Mouse (Mus musculus): ENCODE measurements around the gene Lrmp.
"Not testable (repeated sequence)": the region's sequence is repeated elsewhere in the genome, so short reads cannot be mapped to it uniquely, and the experiment has no call there.

Gene Lrmp

GRCm38 (mm10) chr6:145104241-145104939 is 11.1 kb upstream of the Lrmp start:
- no peak for DNase-seq (ENCODE audit: low read depth, low spot score)

GRCm38 (mm10) chr6:145105439-145105838 is 10.0 kb upstream of the Lrmp start:
- DNase-seq (ENCODE audit: low read depth, low spot score): no peak

- DNase-seq (ENCODE audit: low read depth, low spot score): no peak
Measured at GRCm38 (mm10) chr6:145106163-145106842, 9.2 kb upstream of the Lrmp start.

- DNase-seq (ENCODE audit: low read depth, low spot score): no peak
Measured at GRCm38 (mm10) chr6:145110786-145111185, 4.7 kb upstream of the Lrmp start.

GRCm38 (mm10) chr6:145112865-145113264 is 2.6 kb upstream of the Lrmp start:
- no peak for DNase-seq (ENCODE audit: low read depth, low spot score)

- no peak for DNase-seq (ENCODE audit: low read depth, low spot score)
Measured at GRCm38 (mm10) chr6:145114561-145114960, 892 bp upstream of the Lrmp start.

GRCm38 (mm10) chr6:145116098-145116672 is 732 bp downstream of the Lrmp start:
- no peak for DNase-seq (ENCODE audit: low read depth, low spot score)

GRCm38 (mm10) chr6:145120086-145120485 is 4.6 kb downstream of the Lrmp start:
- DNase-seq (ENCODE audit: low read depth, low spot score): no peak

- DNase-seq (ENCODE audit: low read depth, low spot score): no peak
Measured at GRCm38 (mm10) chr6:145120787-145121589, 5.5 kb downstream of the Lrmp start.

GRCm38 (mm10) chr6:145121590-145122420 is 6.4 kb downstream of the Lrmp start:
- DNase-seq (ENCODE audit: low read depth, low spot score): no peak

- DNase-seq (ENCODE audit: low read depth, low spot score): no peak
Measured at GRCm38 (mm10) chr6:145122423-145123059, 7.1 kb downstream of the Lrmp start.

- no peak for DNase-seq (ENCODE audit: low read depth, low spot score)
Measured at GRCm38 (mm10) chr6:145123136-145124060, 7.9 kb downstream of the Lrmp start.

GRCm38 (mm10) chr6:145124621-145125020 is 9.2 kb downstream of the Lrmp start:
- no peak for DNase-seq (ENCODE audit: low read depth, low spot score)

- no peak for DNase-seq (ENCODE audit: low read depth, low spot score)
Measured at GRCm38 (mm10) chr6:145125591-145126113, 10.2 kb downstream of the Lrmp start.

GRCm38 (mm10) chr6:145127652-145128051 is 12.2 kb downstream of the Lrmp start:
- no peak for DNase-seq (ENCODE audit: low read depth, low spot score)

GRCm38 (mm10) chr6:145129563-145129962 is 14.1 kb downstream of the Lrmp start:
- no peak for DNase-seq (ENCODE audit: low read depth, low spot score)

GRCm38 (mm10) chr6:145131991-145132390 is 16.5 kb downstream of the Lrmp start:
- DNase-seq (ENCODE audit: low read depth, low spot score): no peak

GRCm38 (mm10) chr6:145132969-145133368 is 17.5 kb downstream of the Lrmp start:
- DNase-seq (ENCODE audit: low read depth, low spot score): not testable (repeated sequence)

- no peak for DNase-seq (ENCODE audit: low read depth, low spot score)
Measured at GRCm38 (mm10) chr6:145135295-145135694, 19.8 kb downstream of the Lrmp start.
